Mouse (Mus musculus): ENCODE data around the gene Ring1.
A peak's percentile ranks its signal among the peaks of the same experiment; 100 is the strongest.
"Not testable (repeated sequence)": the region's sequence is repeated elsewhere in the genome, so short reads cannot be mapped to it uniquely, and the experiment has no call there.

Ring1 gene

GRCm38 (mm10) chr17:34028501-34029149, 4.1 kb upstream of the Ring1 start:
- DNase-seq (ENCODE audit: low spot score in 2 of 2): no peak

GRCm38 (mm10) chr17:34027656-34028223, 3.3 kb upstream of the Ring1 start, which contains the start of gene H2-Ke6:
Gene H2-Ke6, minus strand, starts transcription at chr17:34028060.
- DNase-seq (ENCODE audit: low spot score in 2 of 2): peak; percentile 92 to 94

GRCm38 (mm10) chr17:34026917-34027655, 2.6 kb upstream of the Ring1 start:
- DNase-seq (ENCODE audit: low spot score in 2 of 2): peak; percentile 74 to 79

- DNase-seq (ENCODE audit: low spot score in 2 of 2): no peak
These were observed 1.7 kb upstream of the Ring1 start for GRCm38 (mm10) chr17:34026221-34026620.

GRCm38 (mm10) chr17:34025756-34026151, 1.3 kb upstream of the Ring1 start:
- DNase-seq (ENCODE audit: low spot score in 2 of 2): no peak

- no peak for DNase-seq (ENCODE audit: low spot score in 2 of 2)
These were observed 628 bp upstream of the Ring1 start for GRCm38 (mm10) chr17:34024861-34025755.

GRCm38 (mm10) chr17:34023678-34024077, 802 bp downstream of the Ring1 start:
- DNase-seq (ENCODE audit: low spot score in 2 of 2): no peak

- DNase-seq (ENCODE audit: low spot score in 2 of 2): no peak
These were observed 1.5 kb downstream of the Ring1 start for GRCm38 (mm10) chr17:34022987-34023386.

- DNase-seq (ENCODE audit: low spot score in 2 of 2): no peak
These were observed 2.1 kb downstream of the Ring1 start for GRCm38 (mm10) chr17:34022414-34022783.

- DNase-seq (ENCODE audit: low spot score in 2 of 2): no peak
These were observed 2.7 kb downstream of the Ring1 start for GRCm38 (mm10) chr17:34021539-34022413.

- DNase-seq (ENCODE audit: low spot score in 2 of 2): no peak
These were observed 11.0 kb downstream of the Ring1 start for GRCm38 (mm10) chr17:34013436-34013835.

- no peak for DNase-seq (ENCODE audit: low spot score in 2 of 2)
These were observed 14.3 kb downstream of the Ring1 start for GRCm38 (mm10) chr17:34010156-34010555.

- no peak for DNase-seq (ENCODE audit: low spot score in 2 of 2)
These were observed 17.9 kb downstream of the Ring1 start for GRCm38 (mm10) chr17:34006570-34006969.

GRCm38 (mm10) chr17:34003426-34003825, 21.1 kb downstream of the Ring1 start:
- no peak for DNase-seq (ENCODE audit: low spot score in 2 of 2)

GRCm38 (mm10) chr17:34000796-34001195, 23.7 kb downstream of the Ring1 start:
- not testable (repeated sequence) for DNase-seq (ENCODE audit: low spot score in 2 of 2)

- peak; percentile 97 to 98 for DNase-seq (ENCODE audit: low spot score in 2 of 2)
These were observed 24.3 kb downstream of the Ring1 start, which contains the start of gene H2-K1 for GRCm38 (mm10) chr17:34000150-34000537. Gene H2-K1, minus strand, starts transcription at chr17:34000347.

GRCm38 (mm10) chr17:33999341-34000149, 24.9 kb downstream of the Ring1 start:
- DNase-seq (ENCODE audit: low spot score in 2 of 2): peak in 1 of 2 experiments; percentile 24

- DNase-seq (ENCODE audit: low spot score in 2 of 2): not testable (repeated sequence)
These were observed 25.8 kb downstream of the Ring1 start for GRCm38 (mm10) chr17:33998697-33999096.

- not testable (repeated sequence) for DNase-seq (ENCODE audit: low spot score in 2 of 2)
These were observed 27.5 kb downstream of the Ring1 start for GRCm38 (mm10) chr17:33997025-33997424.

- no peak for DNase-seq (ENCODE audit: low spot score in 2 of 2)
These were observed 28.8 kb downstream of the Ring1 start for GRCm38 (mm10) chr17:33995651-33996050.
